Mouse (Mus musculus) kidney, adult 2 months (tissue): ENCODE measurements around the gene Tmbim6.

Experiments
- CTCF ChIP-seq: fragments of 200-500 bp; conservative IDR thresholded peaks from 2 replicates; pipeline ENCODE4 v1.5.1; 2011; ENCODE audit warnings: low read depth, mild to moderate bottlenecking, control low read depth, low read length, moderate library complexity, mixed read lengths; ENCODE audit not compliant: insufficient read depth, insufficient read length
- POLR2A ChIP-seq: fragments of 200-500 bp; IDR thresholded peaks from one replicate; pipeline ENCODE4 v1.6.1; 2011; ENCODE audit warnings: low read depth, low read length, control low read depth

DNA sequence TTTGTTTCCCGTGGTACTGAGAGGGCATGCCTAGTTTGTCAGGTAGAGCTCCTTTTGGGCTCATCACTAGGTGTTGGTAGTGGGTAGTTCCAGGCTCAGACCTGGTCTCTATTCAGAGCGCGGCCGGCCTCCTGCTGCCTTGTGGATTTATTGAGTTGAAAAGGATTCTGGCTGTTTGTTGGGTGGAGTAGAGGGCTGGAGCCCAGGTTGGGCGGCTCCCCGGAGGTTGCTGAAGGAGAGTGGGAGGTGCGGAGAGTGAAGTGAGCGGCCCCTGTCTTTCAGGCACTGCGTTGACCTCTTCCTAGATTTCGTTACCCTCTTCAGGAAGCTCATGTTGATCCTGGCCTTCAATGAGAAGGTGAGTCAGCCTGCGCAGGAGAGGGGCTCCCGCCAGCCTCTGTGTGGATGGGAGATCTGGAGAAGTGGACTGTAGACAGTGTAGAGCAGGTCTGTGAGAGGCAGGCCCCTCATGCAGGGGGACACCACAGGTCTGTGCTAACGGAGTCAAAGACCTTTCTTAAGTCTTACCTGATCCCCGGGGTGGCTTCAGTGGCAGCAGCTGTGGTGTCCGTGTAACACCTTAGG lies 14.4 kb downstream of the Tmbim6 start:
- TF ChIP-seq POLR2A (no peak), CTCF (no peak)
